Mouse (Mus musculus) thymus, postnatal 4 days (tissue): ENCODE measurements around the gene Ifitm10.
"Not testable (repeated sequence)": the region's sequence is repeated elsewhere in the genome, so short reads cannot be mapped to it uniquely, and the experiment has no call there.

Experiments
- DNase-seq: peaks from one replicate; pipeline ENCODE4 v3.0.0; 2021

Gene Ifitm10

DNA sequence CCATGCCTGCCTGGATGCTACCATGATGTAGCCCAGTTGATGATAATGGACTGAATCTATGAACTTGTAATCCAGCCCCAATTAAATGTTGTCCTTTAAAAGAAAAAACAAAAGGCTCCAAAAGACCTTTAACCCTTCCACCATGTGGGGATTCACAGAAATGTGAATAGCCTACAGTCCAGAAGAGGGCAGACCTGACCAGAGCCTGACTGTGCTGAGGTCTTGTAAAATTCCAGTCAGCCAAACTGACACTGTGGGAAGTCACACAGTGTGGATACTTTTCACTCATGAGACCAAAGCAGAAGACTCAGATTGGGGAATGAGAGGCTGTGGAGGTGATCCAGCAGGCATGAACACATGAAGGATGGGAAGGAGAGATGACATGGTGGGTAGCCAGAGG lies 12.8 kb downstream of the Ifitm10 start:
- DNase-seq: no peak

DNA sequence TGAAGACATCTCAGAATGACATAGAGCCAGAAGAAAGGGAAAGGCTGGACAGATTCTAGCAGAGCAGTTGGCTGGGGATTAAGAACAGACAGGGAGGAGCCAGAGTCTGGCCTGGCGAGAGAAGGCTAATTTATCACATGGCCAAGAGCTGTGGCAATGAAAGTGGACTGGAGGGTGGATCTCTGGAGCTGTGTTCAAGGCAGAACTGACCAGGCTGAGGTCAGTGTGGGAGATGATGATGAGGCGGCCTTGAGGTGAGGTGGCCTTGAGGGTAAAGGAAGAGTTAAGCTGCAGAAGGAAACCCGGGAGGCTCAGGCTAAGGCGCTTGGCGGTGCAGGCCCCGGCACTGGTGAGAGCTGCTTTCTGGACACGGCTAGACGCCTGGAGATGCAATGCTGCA lies 14.4 kb downstream of the Ifitm10 start:
- DNase-seq: no peak

DNA sequence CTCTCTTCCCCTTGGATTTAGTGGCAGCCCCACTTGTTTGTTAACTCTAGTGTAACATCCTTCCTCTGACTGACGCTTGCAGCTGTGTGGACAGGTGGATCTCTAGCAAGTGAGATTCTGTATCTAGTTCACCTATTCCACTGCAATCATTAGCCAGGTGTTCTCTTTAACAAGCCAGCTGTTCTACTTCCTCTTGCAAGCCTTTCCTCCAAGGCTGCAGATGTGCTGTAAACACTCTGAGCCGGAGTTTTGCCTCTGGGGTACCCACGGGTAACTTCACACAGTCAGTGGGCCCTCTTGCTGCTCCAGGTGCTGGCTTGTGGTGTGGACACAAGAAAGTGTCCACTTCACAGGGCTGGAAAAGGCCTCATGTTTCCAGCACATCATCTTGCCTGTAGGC lies 16.0 kb downstream of the Ifitm10 start:
- DNase-seq: peak; percentile 45

DNA sequence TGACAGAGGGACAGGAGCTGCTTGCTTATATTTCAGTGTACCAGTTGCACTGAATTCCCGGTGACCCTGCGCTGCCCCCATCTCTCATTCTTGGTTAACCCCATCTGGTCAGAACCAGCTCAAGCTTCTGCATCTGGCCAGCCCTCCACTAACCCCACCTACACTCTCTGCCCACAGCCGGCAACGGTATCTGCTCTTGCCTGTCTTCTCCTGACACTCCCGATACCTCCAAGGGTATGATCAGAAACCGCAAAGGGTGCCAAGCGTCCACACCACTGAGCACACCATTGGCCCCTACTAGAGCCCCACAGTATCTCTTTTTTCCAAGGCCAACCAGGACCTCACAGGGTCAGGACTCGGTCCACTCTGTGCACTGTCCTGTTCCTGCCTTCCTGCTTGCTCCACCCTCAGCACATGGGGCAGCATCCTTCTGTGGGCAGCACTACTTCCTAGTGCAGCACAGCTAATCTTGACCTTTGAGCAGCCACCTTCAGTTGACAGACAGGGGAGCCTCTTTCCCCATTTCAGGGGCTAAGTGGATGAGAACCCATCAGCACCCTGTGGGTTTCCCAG lies 18.8 kb downstream of the Ifitm10 start:
- peak; percentile 54 for DNase-seq

DNA sequence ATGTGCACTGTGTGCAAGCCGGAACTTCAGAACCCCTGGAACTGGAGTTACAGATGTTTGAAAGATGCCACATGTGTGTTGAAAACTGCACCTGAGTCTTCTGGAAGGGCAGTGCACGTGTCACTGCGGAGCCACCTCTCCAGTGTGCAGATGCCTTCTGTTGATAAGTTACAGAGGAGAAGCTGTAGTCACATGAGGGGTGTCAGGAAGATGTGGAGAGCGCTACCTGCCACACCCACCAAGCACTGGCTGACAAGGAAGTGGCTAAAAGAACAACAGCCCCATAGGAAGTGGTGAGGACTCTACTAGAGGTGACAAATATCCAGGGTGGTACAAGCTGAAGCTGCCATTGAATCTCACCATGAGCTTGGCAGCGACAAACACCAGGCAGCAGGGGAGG lies 19.7 kb downstream of the Ifitm10 start:
- DNase-seq: peak; percentile 75

DNA sequence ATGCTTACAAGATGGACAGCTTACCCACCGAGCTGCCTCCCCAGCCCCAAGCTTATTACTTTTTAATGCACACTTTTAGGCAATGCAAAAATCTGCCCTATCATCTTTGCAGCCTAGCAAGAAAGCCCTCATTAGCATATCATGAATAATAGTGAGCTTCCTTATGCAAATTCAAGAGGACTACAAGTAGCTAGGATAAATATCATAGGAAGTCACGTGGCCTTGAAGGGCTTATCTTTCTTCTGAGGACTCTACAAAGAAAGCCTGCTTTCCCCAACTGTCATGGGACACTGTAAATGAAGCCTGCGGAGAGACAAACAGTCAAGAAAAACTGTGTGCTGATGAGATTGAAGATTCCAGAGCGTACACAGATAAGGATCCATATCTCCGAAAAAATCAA lies 22.0 kb downstream of the Ifitm10 start:
- no peak for DNase-seq

DNA sequence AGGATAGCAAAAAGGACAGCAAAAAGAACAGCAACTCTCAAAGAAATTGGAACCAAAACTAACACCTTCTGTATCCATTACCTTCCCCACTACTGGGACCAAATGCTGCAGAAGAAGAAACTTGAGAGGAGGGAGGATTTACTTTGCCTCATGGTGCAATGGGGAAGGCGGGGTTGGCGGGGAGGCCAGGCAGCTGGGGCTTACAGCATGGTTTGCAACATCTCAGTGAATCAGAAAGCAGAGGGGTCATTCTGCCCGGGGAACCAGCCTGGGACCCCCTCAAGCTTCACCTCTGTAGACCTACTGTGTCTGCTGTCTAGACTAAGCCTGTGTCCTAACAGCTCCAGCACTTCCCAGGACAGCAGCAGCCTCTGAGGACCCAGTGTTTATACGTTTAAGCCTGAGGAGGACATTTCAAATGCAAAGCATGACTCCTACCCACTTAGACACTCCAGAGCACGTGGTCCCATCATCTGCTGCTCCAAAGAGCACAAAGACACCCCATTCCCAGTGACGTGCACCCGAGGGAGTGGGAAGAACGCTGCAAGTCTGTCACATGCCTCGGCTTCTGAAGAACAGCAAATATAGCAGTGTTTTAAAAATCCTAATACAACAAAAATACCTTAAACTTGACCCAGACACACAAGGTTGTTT lies 24.1 kb downstream of the Ifitm10 start:
- DNase-seq: peak; percentile 55

DNA sequence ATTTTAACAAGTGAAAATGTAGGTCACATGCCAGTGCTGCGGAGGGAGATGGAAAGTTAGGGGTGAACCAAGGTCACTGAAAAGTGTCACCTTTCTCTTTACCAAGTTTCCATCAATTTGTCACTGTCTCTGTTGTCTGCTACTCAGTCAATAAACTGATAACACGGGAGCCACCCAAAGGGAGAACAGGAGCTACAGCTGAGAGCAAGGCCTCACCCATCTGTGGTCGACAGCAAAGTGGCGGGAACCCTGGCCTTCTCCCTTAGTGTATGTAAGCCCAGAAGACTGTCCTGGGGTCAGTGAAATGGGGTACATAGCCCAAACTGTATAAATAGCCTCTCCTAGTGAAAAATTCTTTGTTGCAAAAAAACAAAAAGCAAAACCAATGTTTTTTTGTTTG lies 26.0 kb downstream of the Ifitm10 start:
- DNase-seq: no peak

DNA sequence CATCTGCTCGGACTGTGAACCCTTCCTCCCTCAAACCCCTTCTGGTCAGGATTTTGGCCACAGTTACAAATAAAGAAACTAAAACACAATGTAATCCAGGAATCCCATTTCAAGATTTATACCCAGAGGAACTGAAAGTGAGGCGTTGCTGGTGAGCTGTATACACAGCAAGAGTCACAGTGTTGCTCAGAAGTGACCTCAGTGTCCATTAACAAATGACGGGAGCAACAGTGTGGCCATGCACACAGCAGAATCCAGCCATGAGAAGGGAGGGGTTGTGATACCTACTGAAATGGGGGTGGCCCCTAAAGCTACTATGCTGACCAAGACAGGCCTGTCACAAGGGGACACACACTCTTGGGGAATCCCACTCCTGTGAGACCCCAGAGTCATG lies 31.3 kb downstream of the Ifitm10 start:
- no peak for DNase-seq

DNA sequence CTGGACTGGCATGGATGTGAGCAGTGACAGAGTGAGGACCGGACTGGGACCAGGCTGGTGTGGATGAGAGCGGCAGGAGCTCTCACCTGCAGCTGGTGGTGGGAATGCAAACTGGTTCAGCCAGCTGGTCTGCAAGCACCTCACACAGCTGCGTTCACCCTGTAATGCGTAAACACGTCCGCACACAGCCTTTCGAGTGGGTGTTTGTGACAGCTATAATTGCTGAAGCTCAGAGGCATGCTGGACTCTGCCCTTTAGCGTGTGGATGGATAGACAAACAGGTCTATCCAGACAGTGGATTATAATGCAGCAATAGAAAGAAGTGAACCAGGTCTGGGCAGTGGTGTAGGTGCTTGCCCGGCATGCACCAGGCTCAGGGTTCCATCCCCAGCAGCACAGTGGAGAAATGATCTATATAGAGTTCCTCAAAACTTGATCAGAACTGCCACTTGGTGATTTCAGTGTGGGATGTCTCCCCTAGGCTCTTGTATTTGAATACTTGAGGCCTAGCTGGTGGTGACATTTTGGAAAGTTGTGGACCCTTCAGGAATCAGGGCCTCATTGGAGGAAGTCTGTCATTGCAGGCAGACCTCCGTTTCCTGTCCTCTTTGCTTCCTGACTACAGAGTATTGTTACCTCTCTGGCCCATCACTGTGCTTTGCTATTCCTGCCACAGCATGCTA lies 31.8 kb downstream of the Ifitm10 start:
- peak; percentile 71 for DNase-seq

DNA sequence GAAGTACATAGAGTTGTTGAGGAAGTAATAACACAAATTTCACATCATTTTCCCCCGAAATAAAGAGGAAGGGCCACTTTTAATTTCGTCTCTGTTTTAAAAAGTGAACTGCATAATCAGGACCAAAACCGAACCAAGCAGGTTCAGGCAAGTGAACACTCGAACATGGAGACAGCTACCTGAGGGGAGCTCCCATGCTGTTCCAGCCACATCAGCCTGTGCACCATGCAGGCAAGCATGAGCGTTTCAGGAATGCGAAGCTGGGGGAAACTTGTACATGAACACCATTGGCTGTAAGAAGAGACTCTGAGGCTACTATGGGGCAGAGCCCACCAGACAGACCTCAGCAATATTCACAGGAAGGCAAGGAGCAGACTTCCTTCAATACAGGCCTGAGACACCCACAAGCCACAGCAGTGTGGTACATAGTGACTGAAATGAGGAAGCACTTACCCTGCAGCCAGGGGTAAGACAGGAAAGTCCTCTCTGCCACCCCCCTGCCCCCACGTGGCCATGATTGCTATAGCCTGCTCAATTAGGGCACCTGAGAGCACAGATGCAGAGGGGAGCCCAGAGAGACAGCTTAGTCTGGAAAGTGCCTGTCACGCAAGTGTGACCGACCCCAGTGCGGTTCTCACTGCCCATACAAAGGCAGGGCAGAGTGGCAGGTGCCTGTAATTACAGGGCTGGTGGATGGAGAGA lies 33.1 kb downstream of the Ifitm10 start:
- DNase-seq: peak; percentile 78

DNA sequence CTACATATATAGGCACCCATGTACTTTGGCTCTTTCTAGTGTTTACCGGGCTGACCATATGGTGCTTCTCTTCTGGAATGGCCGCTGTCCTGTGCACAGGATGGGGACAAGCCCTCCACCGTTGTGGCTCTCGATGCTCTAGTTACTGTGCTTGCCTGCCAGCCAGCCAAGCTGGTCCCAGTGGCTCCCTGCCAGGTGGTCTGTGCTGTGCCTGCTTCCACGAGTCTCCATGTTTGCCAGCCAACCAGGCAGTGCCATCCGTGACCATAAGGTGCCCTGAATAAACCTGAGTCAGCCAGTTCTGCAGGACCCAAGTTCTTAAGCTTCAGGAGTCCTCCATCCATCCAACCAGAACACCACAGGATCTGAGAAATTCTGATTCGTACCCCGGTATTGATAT lies 38.4 kb downstream of the Ifitm10 start:
- peak; percentile 24 for DNase-seq

DNA sequence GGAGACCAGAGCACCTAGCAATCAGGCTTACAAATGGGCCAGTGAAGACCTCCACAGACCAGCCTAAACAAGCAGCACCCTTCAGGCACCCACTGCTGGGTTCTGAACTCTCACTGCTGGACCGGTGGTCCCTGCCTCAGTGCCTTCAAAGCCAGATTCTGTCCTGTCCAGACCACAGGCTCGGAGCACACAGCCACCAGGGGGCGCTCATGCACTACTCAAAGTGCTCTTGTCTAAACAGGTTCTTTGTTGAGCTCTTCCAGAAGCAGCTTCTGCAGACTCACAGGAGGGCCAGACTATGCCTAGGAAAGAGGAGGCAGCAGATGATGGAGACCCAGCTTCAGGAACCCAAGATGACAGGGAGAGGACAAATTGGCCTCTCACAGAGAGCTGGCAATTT lies 39.3 kb downstream of the Ifitm10 start:
- DNase-seq: peak; percentile 97

DNA sequence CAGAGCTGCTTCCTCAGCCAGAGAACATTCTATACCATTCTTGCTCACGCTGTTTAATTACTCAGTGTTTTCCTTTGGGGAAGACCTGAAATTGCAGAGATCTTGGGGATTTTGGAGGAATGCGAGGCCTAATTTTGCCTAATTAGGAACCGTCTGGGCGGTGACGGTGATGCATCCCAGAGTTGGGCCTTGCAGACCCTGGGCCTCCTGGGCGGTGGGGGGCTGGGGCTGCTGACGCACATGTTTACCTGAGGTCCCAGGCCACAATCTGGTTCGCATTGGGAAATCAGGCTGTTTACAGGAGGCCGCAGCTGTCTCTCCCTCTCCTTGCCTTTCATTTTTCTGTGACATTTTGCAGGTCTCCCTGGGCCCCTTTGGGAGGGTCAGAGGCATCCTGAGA lies 40.8 kb downstream of the Ifitm10 start:
- DNase-seq: not testable (repeated sequence)

DNA sequence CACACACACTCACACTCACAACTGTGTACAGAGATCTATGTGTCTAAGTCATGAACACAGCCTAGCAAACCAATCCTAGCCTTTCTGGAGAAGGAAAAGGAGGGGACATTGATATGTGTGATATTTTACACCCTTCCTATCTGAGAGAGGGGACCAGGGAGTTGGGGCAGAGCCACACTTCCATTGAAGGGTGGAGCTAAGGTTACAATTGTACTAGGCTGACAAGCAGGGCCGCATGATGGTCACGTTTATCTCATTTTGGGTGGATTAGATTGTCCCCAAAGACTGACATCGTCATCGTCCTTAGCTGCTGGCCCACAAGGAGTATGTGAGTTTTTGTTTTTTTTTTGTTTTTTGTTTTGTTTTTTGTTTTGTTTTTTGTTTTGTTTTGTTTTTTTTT lies 42.3 kb downstream of the Ifitm10 start:
- no peak for DNase-seq

DNA sequence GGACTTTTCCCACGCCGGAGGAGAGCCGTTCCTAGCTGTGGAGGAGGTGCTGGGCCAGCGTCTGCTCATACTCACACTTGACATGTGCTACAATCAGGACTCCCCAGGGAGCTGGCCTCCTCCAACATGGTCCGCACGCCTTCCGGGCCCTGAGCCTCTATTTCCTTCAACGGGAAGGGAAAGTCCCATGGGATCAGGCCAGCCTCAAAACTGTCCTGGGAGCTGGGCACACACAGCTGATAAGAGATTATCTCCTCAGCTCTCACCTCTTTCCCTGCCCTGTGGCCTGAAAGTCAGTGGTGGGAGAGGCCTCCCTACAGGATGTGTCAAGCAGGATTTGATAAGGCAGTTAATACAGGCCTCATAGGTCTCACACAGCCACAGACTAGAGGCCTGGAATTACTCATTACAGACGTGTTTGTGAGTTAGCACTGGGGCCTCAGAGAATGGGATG lies 43.3 kb downstream of the Ifitm10 start:
- DNase-seq: no peak

DNA sequence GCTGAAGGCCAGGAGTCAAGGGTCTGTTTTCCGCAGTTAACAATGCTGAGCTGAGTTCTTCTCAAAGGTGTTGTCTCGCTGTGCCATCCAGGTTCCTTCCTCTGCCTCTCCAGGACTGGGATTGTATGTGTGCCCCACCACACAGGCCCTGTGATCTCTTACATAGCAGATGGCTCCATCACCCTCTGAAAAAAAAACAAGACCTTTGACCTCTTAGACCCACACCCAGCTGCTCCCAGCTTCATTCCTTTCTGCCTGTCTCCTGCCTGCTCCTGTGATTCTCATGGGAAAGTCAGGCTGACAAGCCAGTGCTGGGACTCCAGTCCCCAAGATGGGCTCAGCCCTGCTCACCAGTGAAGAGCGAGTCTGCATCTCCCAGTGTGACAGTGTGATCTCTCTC lies 45.0 kb downstream of the Ifitm10 start:
- no peak for DNase-seq

DNA sequence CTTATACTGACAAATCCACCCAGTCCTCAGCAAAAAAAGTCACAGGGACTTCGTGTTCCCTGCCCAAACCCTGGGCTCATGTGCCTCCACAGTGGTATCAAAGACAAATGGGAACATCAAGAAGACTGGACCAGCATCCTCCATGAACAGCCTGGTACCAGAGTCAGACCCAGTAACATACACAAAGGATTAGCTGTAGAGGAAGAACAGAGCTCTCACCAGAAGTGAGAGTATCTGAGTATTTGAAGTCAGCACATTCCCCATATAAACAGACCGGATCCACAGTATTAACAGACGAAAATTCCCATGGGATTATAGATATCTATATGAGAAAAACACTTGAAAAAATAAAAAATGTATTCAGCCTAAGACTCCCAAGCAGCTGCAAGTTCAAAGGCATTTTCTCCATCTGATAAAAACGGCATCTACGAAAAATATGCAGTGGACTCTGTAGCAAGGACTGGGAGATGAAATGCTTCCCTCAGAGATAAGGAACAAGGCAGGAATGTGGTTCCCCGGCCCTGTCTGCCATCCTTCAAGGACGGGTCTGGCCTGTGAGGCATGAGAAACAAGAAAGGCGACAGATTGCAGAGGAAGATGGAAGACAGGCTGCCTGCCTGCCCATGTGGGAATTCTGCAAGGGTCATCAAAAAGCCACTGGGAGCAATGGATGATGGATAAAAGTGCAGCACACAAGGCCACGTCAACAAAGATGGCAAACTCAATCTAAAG lies 46.7 kb downstream of the Ifitm10 start:
- no peak for DNase-seq

DNA sequence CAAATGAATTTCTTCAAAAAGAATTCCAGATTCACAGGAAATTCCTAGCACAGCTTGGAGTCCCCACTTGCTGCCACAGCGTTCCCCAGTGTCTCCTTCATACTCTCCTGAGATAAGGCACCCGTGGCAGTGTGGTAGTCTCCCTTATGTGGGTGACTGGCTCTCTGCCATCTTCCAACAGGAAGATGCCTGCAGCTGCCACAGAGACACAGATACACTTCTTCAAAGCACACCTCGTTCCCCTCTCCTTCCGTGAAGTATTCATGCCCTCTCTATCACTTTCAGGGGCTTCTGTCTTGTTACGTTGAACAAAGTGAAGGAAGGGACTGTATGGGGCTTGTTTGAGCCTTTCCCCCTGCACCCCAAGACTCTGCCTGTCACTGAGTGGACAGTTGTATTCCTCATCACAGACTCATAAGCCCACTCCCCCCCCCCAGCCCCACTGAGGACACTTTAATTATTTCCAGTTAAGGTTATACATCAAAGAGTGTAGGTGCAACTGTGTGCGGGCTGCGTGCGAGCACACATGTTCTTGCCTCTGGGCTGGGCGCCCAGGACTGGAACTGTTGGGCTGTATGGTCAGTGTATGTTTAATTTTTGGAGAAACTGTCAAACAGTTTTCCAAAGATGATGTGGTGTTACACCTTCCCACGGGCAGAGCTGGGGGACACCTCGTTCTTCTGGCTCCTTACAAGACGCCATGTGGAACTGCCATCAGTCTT lies 50.0 kb downstream of the Ifitm10 start:
- DNase-seq: peak; percentile 59

DNA sequence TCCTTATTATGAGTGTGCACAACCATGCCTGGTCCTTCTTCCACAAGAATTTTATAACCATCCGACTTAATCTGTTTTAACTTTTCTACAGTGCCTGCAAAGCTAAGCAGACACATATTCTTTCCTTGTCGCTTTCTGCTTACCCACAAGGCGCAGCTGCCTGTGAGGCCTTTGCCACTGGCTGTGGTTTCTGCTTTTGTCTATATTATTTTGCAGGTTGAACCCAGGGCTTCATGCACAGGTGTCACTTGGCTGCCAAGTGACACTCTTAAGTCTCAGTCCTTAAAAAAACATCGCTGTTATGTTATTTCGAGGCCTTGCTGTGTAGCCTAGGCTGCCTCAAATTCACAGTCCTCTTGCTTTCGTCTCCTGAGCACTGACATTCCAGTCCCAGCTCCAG lies 50.9 kb downstream of the Ifitm10 start:
- DNase-seq: peak; percentile 65

DNA sequence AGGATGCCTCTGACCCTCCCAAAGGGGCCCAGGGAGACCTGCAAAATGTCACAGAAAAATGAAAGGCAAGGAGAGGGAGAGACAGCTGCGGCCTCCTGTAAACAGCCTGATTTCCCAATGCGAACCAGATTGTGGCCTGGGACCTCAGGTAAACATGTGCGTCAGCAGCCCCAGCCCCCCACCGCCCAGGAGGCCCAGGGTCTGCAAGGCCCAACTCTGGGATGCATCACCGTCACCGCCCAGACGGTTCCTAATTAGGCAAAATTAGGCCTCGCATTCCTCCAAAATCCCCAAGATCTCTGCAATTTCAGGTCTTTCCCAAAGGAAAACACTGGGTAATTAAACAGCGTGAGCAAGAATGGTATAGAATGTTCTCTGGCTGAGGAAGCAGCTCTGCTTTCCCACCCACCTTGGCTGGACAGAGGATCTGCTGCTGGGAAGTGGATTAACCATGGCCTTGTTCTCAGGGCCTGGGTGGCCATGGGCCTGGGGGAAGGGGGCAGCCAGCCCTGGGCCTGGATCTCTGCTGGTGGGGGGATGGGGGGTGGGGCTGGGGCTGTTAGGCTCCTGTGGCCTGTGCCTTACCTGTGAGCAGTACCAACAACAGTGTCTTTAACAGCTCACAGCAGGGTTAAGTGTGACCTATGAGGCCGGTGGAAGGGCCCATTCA lies 51.8 kb downstream of the Ifitm10 start:
- DNase-seq: peak; percentile 38

DNA sequence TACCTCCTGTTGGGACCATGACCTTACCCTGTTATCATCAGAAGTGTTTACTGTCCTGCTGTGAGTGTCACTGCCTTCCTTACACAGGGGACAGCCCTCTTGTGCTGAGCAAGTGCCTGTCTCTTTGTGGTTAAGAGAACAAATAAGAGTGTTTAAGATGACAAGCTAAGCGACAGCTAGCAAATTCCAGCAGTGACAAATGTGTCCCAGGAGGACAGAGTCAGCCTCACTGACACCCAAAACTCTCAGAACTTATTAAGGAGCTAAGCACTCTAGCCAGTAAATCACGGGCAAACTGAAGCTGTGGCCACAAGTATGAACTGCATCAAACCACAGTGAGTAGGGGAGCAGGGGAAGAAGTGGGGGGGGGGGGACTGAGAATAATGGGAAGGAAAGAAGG lies 52.6 kb downstream of the Ifitm10 start:
- DNase-seq: no peak
